Mouse (Mus musculus) cortical plate, adult 2 months (tissue): ENCODE data around the gene Gm30191.

Experiments
- CTCF ChIP-seq: fragments of 200-500 bp; IDR thresholded peaks from 2 replicates; pipeline ENCODE4 v1.5.1; 2011; ENCODE audit warnings: mild to moderate bottlenecking, control low read depth, low read length; ENCODE audit not compliant: insufficient read depth; ENCODE audit errors: extremely low read depth
- POLR2A ChIP-seq: fragments of 200-500 bp; IDR thresholded peaks from 2 replicates; pipeline ENCODE4 v1.6.1; 2011; ENCODE audit warnings: mild to moderate bottlenecking, low read length, control low read depth; ENCODE audit not compliant: insufficient read depth; ENCODE audit errors: extremely low read depth

GRCm38 (mm10) chr4:134253722-134254324 is 7.1 kb downstream of the Gm30191 start, which contains the start of gene Grrp1:
- TF ChIP-seq CTCF (no peak), POLR2A (0 out of 2 replicates have a peak, but pooled peaks have one; percentile 27)
